Mouse (Mus musculus) left cerebral cortex, adult 9 months (tissue): Measurements from ENCODE around the gene Hephl1.

Experiments used
- DNase-seq, 2 experiments: peaks; one replicate each; pipeline ENCODE4 v3.0.0; 2022; ENCODE audit warnings: low spot score in 2 of 2

Gene Hephl1

GRCm38 (mm10) chr9:15017791-15018755, 93.8 kb downstream of the Hephl1 start:
- peak in 1 of 2 experiments; percentile 66 for DNase-seq

- DNase-seq = peak in 1 of 2 experiments; percentile 88
These were observed 96.5 kb downstream of the Hephl1 start for GRCm38 (mm10) chr9:15015223-15015956.

GRCm38 (mm10) chr9:15007566-15007965, 104.3 kb downstream of the Hephl1 start:
- no peak for DNase-seq

- no peak for DNase-seq
These were observed 107.6 kb downstream of the Hephl1 start for GRCm38 (mm10) chr9:15004298-15004685.

- DNase-seq = no peak
These were observed 108.1 kb downstream of the Hephl1 start for GRCm38 (mm10) chr9:15003676-15004297.

GRCm38 (mm10) chr9:15002995-15003613, 108.8 kb downstream of the Hephl1 start:
- DNase-seq = no peak
